Comparison of ENCODE assay signal across 8 mouse cellular contexts in genomic region chr17:46889450-46890084, GRCm38 (mm10). TPM values are rescaled to one million over a fixed set of nuclear protein-coding genes. Genes with fewer than 3 reads are reported as not detected.
DNase-seq lines count a peak whose midpoint lies in the region; ATAC-seq lines count a peak whose summit lies in the region.

No protein-coding gene starts in this region.

- peak overlapping the region; percentile 63 for H3K9ac ChIP-seq in intestine, embryonic 14.5 days (ENCODE audit: low read length)

- intact Hi-C loops in gastrocnemius, postnatal 14 days (cut with DNase I; ENCODE audit: low total_unique reads), result no loop called here
- intact Hi-C loops in left cerebral cortex, postnatal 25 days (cut with DNase I), result loop anchor here (1.0 to 5.0 kb wide), 3 partner anchors 32 to 107 kb away; partner anchors contain the start of gene Rpl7l1

- H3K27ac ChIP-seq in intestine, embryonic 14.5 days (ENCODE audit: low read depth), result peak overlapping the region; percentile 97

- H3K9me3 ChIP-seq in intestine, embryonic 14.5 days (ENCODE audit: control insufficient read depth, low read length), result no peaks in the 10 kb centered on the region

- H3K4me3 ChIP-seq in intestine, embryonic 14.5 days (ENCODE audit: low read depth, low read length), result peak overlapping the region; percentile 97

- peak; percentile 90 for DNase-seq in adrenal gland, adult 2 months
- DNase-seq in embryo, embryonic 11 days, result peak; percentile 84
- DNase-seq in gastrocnemius, postnatal 14 days, result peak; percentile 82
- peak; percentile 91 for DNase-seq in intestine, embryonic 14.5 days (ENCODE audit: low spot score)
- DNase-seq in left cerebral cortex, postnatal 25 days (ENCODE audit: low spot score in 2 of 2), result peak; percentile 79 to 85
- DNase-seq in right cerebral cortex, postnatal 25 days, result peak; percentile 81
- peak; percentile 64 for DNase-seq in urinary bladder, postnatal 25 days (ENCODE audit: low spot score)

- peak overlapping the region; percentile 82 for H3K4me2 ChIP-seq in intestine, embryonic 14.5 days (ENCODE audit: low read length)

- WGBS in intestine, embryonic 14.5 days, result under 1% methylated on average over 44 of the region's 44 CpGs

- ATAC-seq in intestine, embryonic 14.5 days (replicated peaks; ENCODE audit: low FRiP score, low TSS enrichment, low read depth), result peak; percentile 49
- peak; percentile 8 for ATAC-seq in megakaryocyte-erythroid progenitor cell, adult 5-6 weeks (replicated peaks; ENCODE audit: low FRiP score, low TSS enrichment, poor library complexity, severe bottlenecking)

- H3K27me3 ChIP-seq in intestine, embryonic 14.5 days (replicated peaks; ENCODE audit: control insufficient read depth, insufficient read depth, low read length), result no peaks in the 10 kb centered on the region

- peaks cover 9% of the 10 kb centered on the region; the same call in 1 of the 2 replicates for H3K36me3 ChIP-seq in intestine, embryonic 14.5 days (ENCODE audit: control insufficient read depth, insufficient read depth, low read length)

- peaks cover 34% of the 10 kb centered on the region for H3K4me1 ChIP-seq in intestine, embryonic 14.5 days (replicated peaks; ENCODE audit: control insufficient read depth, insufficient read depth, low read length)

RNA-seq across cellular contexts. Expression of gene Tbcc, which starts 0.9 kb away (rescaled TPM):
- 10 to 100 TPM; 13.1 to 23.8 TPM for total RNA-seq in adrenal gland, adult 2 months (2021)
- 17.2 and 18.5 TPM in 2 replicates for polyA plus RNA-seq in adrenal gland, adult 2 months (2012; rRNA removed)
- total RNA-seq in gastrocnemius, postnatal 14 days (2021), result 10 to 100 TPM; 12.9 to 14.5 TPM
- polyA plus RNA-seq in intestine, embryonic 14.5 days (2014; fragmentation: Nextera tagmentation; extraction: Ambion mirVana), result 50.5 and 54.8 TPM in 2 replicates
- total RNA-seq in left cerebral cortex, postnatal 25 days (2021), result 10 to 100 TPM; 32.4 to 36.7 TPM
- 19.3 and 20.4 TPM in 2 replicates for total RNA-seq in megakaryocyte-erythroid progenitor cell, adult 5-6 weeks (2014; fragmentation: Nextera tagmentation)
- total RNA-seq in megakaryocyte-erythroid progenitor cell, adult 5-6 weeks (2017), result 10.9 and 13.3 TPM in 2 replicates

RNA-seq across cellular contexts. Expression of gene Prph2, which starts 20.7 kb away (rescaled TPM):
- total RNA-seq in adrenal gland, adult 2 months (2021), result not detected
- not detected in 2 replicates for polyA plus RNA-seq in adrenal gland, adult 2 months (2012; rRNA removed)
- total RNA-seq in gastrocnemius, postnatal 14 days (2021), result not detected
- not detected in 2 replicates for polyA plus RNA-seq in intestine, embryonic 14.5 days (2014; fragmentation: Nextera tagmentation; extraction: Ambion mirVana)
- total RNA-seq in left cerebral cortex, postnatal 25 days (2021), result not detected
- not detected in 2 replicates for total RNA-seq in megakaryocyte-erythroid progenitor cell, adult 5-6 weeks (2014; fragmentation: Nextera tagmentation)
- not detected in 2 replicates for total RNA-seq in megakaryocyte-erythroid progenitor cell, adult 5-6 weeks (2017)

RNA-seq across cellular contexts. Expression of gene Bicral, which starts 31.3 kb away (rescaled TPM):
- total RNA-seq in adrenal gland, adult 2 months (2021), result 10 to 100 TPM; 22.6 to 25.1 TPM
- polyA plus RNA-seq in adrenal gland, adult 2 months (2012; rRNA removed), result 6.1 and 7.7 TPM in 2 replicates
- 10 to 100 TPM in 1 of 2 experiments, 1 to 10 TPM in 1; 9.4 to 10.5 TPM for total RNA-seq in gastrocnemius, postnatal 14 days (2021)
- 5.5 and 6.6 TPM in 2 replicates for polyA plus RNA-seq in intestine, embryonic 14.5 days (2014; fragmentation: Nextera tagmentation; extraction: Ambion mirVana)
- 10 to 100 TPM; 41.6 to 49.7 TPM for total RNA-seq in left cerebral cortex, postnatal 25 days (2021)
- 24.6 and 28.7 TPM in 2 replicates for total RNA-seq in megakaryocyte-erythroid progenitor cell, adult 5-6 weeks (2014; fragmentation: Nextera tagmentation)
- 10.4 and 16.5 TPM in 2 replicates for total RNA-seq in megakaryocyte-erythroid progenitor cell, adult 5-6 weeks (2017)

Comparison
In these comparisons a context has a peak if more than half of its experiments do, and no peak if none do; other contexts are left out.
1. Peak in every context shown above with its lines: DNase-seq, ATAC-seq, H3K4me3 ChIP-seq and H3K27ac ChIP-seq.